Comparison of ENCODE assay signal across 7 mouse cellular contexts in genomic region chr6:120903450-120903912, GRCm38 (mm10). TPM values are rescaled to one million over a fixed set of nuclear protein-coding genes. Genes with fewer than 3 reads are reported as not detected.
DNase-seq lines count a peak whose midpoint lies in the region; ATAC-seq and TF ChIP-seq lines count a peak whose summit lies in the region.

No protein-coding gene starts in this region.

- no peak overlapping the region for H3K4me3 ChIP-seq in neural tube, embryonic 11.5 days (ENCODE audit: low read depth, low read length)
- H3K4me3 ChIP-seq in intestine, postnatal 0 days (ENCODE audit: low read depth, low read length): no peak overlapping the region
- H3K4me3 ChIP-seq in lung, embryonic 16.5 days (ENCODE audit: low read length): no peak overlapping the region
- no peak overlapping the region for H3K4me3 ChIP-seq in testis, adult 2 months (ENCODE audit: control insufficient read depth, low read depth, low read length)

- no peak for TF ChIP-seq POLR2A in testis, adult 2 months (IDR thresholded peaks at IDR 0.05; ENCODE audit: control insufficient read depth, low read depth, low read length)

- DNase-seq in neural tube, embryonic 11.5 days (ENCODE audit: low spot score): peak; percentile 39
- no peak for DNase-seq in neural tube, embryonic 10.5 days (ENCODE audit: extremely low spot score, low spot score)
- peak; percentile 58 for DNase-seq in adrenal gland, postnatal 14 days
- no peak for DNase-seq in left cerebral cortex, adult 11 months (ENCODE audit: low spot score)

- WGBS in neural tube, embryonic 11.5 days: 60% methylated on average over 5 of the region's 5 CpGs
- 30% methylated on average over 5 of the region's 5 CpGs for WGBS in intestine, postnatal 0 days
- WGBS in lung, embryonic 16.5 days: 39% methylated on average over 5 of the region's 5 CpGs

- H3K9ac ChIP-seq in neural tube, embryonic 11.5 days (ENCODE audit: low read length): no peak overlapping the region
- no peak overlapping the region for H3K9ac ChIP-seq in intestine, postnatal 0 days (ENCODE audit: low read depth, low read length)
- no peak overlapping the region for H3K9ac ChIP-seq in lung, embryonic 16.5 days (ENCODE audit: low read length)

- H3K36me3 ChIP-seq in neural tube, embryonic 11.5 days (ENCODE audit: control insufficient read depth, insufficient read depth, low read length): no peaks in the 10 kb centered on the region
- H3K36me3 ChIP-seq in intestine, postnatal 0 days (ENCODE audit: control insufficient read depth, insufficient read depth): peaks cover 11% of the 10 kb centered on the region; the same call in 1 of the 2 replicates
- H3K36me3 ChIP-seq in lung, embryonic 16.5 days (ENCODE audit: control insufficient read depth, insufficient read depth, low read length): no peaks in the 10 kb centered on the region
- H3K36me3 ChIP-seq in testis, adult 2 months (ENCODE audit: control insufficient read depth, insufficient read depth, low read length): no peaks in the 10 kb centered on the region

- peak; percentile 79 for TF ChIP-seq CTCF in intestine, postnatal 0 days (IDR thresholded peaks at IDR 0.05; ENCODE audit: low read depth)
- TF ChIP-seq CTCF in testis, adult 2 months (IDR thresholded peaks at IDR 0.05; ENCODE audit: control insufficient read depth, insufficient read depth, insufficient replicate concordance, low read depth, low read length): peak; percentile 28; the same call in 1 of the 2 replicates

- no peaks in the 10 kb centered on the region for H3K4me1 ChIP-seq in neural tube, embryonic 11.5 days (ENCODE audit: control insufficient read depth, insufficient read depth, low read length)
- H3K4me1 ChIP-seq in intestine, postnatal 0 days (replicated peaks; ENCODE audit: control insufficient read depth, insufficient read depth, low read length): no peaks in the 10 kb centered on the region
- H3K4me1 ChIP-seq in lung, embryonic 16.5 days (replicated peaks; ENCODE audit: control insufficient read depth, insufficient read depth, low read length): no peaks in the 10 kb centered on the region
- no peaks in the 10 kb centered on the region for H3K4me1 ChIP-seq in testis, adult 2 months (ENCODE audit: control insufficient read depth, insufficient read depth, low read length)

- H3K4me2 ChIP-seq in neural tube, embryonic 11.5 days (ENCODE audit: low read depth): no peak overlapping the region
- 0 out of 2 replicates have a peak overlapping the region, but pooled peaks have one; percentile 35 for H3K4me2 ChIP-seq in intestine, postnatal 0 days (replicated peaks; ENCODE audit: low read depth)
- no peak overlapping the region for H3K4me2 ChIP-seq in lung, embryonic 16.5 days (ENCODE audit: low read depth, low read length)

- H3K27ac ChIP-seq in neural tube, embryonic 11.5 days (ENCODE audit: low read depth, low read length): no peak overlapping the region
- H3K27ac ChIP-seq in intestine, postnatal 0 days (ENCODE audit: low read depth, low read length): no peak overlapping the region
- no peak overlapping the region for H3K27ac ChIP-seq in lung, embryonic 16.5 days (ENCODE audit: low read length)
- H3K27ac ChIP-seq in testis, adult 2 months (ENCODE audit: control insufficient read depth, insufficient read depth, low read depth, low read length): no peak overlapping the region

- H3K27me3 ChIP-seq in neural tube, embryonic 11.5 days (ENCODE audit: control insufficient read depth, insufficient read depth, low read length): no peaks in the 10 kb centered on the region
- no peaks in the 10 kb centered on the region for H3K27me3 ChIP-seq in intestine, postnatal 0 days (replicated peaks; ENCODE audit: control insufficient read depth, insufficient read depth, low read length)
- H3K27me3 ChIP-seq in lung, embryonic 16.5 days (ENCODE audit: control insufficient read depth, insufficient read depth, low read depth, low read length): no peaks in the 10 kb centered on the region
- no peaks in the 10 kb centered on the region for H3K27me3 ChIP-seq in testis, adult 2 months (ENCODE audit: control insufficient read depth, insufficient read depth, low read length)

- H3K9me3 ChIP-seq in neural tube, embryonic 11.5 days (ENCODE audit: control insufficient read depth, low read length): no peaks in the 10 kb centered on the region
- H3K9me3 ChIP-seq in intestine, postnatal 0 days (ENCODE audit: control insufficient read depth): no peaks in the 10 kb centered on the region
- H3K9me3 ChIP-seq in lung, embryonic 16.5 days (ENCODE audit: control insufficient read depth, low read length): no peaks in the 10 kb centered on the region

- 0 out of 2 replicates have a peak, but pooled peaks have one; percentile 13 for ATAC-seq in neural tube, embryonic 11.5 days (ENCODE audit: insufficient read depth, low FRiP score, low TSS enrichment)
- ATAC-seq in intestine, postnatal 0 days: peak; percentile 92
- ATAC-seq in lung, embryonic 16.5 days (ENCODE audit: low read depth): peak; percentile 45; the same call in 1 of the 2 replicates

RNA-seq across cellular contexts. Expression of gene Bid, which starts 13.2 kb away (rescaled TPM):
- polyA plus RNA-seq in neural tube, embryonic 11.5 days (2014; fragmentation: Nextera tagmentation; extraction: Ambion mirVana): 17.5 and 17.8 TPM in 2 replicates
- 4.7 and 7.5 TPM in 2 replicates for total RNA-seq in adrenal gland, postnatal 14 days (2021)
- 24.8 and 28.6 TPM in 2 replicates for polyA plus RNA-seq in intestine, postnatal 0 days (2015; fragmentation: Nextera tagmentation; extraction: Ambion mirVana)
- polyA plus RNA-seq in lung, embryonic 16.5 days (2015; fragmentation: Nextera tagmentation; extraction: Ambion mirVana): 15.2 and 17.5 TPM in 2 replicates
- polyA plus RNA-seq in testis, adult 2 months (2012; rRNA removed): 2.6 and 3.6 TPM in 2 replicates

Comparison
In these comparisons a context has a peak if more than half of its experiments do, and no peak if none do; other contexts are left out.
1. DNase-seq: peak in neural tube, embryonic 11.5 days (single experiment) and adrenal gland, postnatal 14 days (single experiment); none in neural tube, embryonic 10.5 days (single experiment) and left cerebral cortex, adult 11 months (single experiment).
2. ATAC-seq: peak in every context shown above with its lines; median percentile 92 in intestine, postnatal 0 days; 45 in lung, embryonic 16.5 days; 13 in neural tube, embryonic 11.5 days.